Mouse (Mus musculus): ENCODE results near the gene Vmn2r21.
"Not testable (repeated sequence)": the region's sequence is repeated elsewhere in the genome, so short reads cannot be mapped to it uniquely, and the experiment has no call there.

GRCm38 (mm10) chr6:123533306-123533705 lies at the start of gene Vmn2r21:
- not testable (repeated sequence) for TF ChIP-seq ELF1 (IDR thresholded peaks at IDR 0.05; ENCODE audit: low read depth, low read length); CTCF (IDR thresholded peaks at IDR 0.05 in 2 of 3, conservative IDR thresholded peaks at IDR 0.05 in 1 of 3; ENCODE audit: control insufficient read depth in 1 of 3, insufficient read depth in 1 of 3, low read depth in 2 of 3, low read length in 3 of 3, poor library complexity in 1 of 3, severe bottlenecking in 1 of 3); POLR2A (IDR thresholded peaks at IDR 0.05; ENCODE audit: control insufficient read depth in 1 of 2, insufficient read depth in 1 of 2, low read depth in 1 of 2, low read length in 2 of 2, poor library complexity in 1 of 2); CHD2 (IDR thresholded peaks at IDR 0.05; ENCODE audit: low read length); HCFC1 (IDR thresholded peaks at IDR 0.05; ENCODE audit: low read depth, low read length); BHLHE40 (IDR thresholded peaks at IDR 0.05; ENCODE audit: borderline replicate concordance, low read depth, low read length); E2F4 (IDR thresholded peaks at IDR 0.05; ENCODE audit: borderline replicate concordance, low read depth, low read length); SIN3A (IDR thresholded peaks at IDR 0.05; ENCODE audit: low read length); TBP (IDR thresholded peaks at IDR 0.05; ENCODE audit: low read depth, low read length); POLR2AphosphoS5 (IDR thresholded peaks at IDR 0.05; ENCODE audit: borderline replicate concordance, low read depth, low read length)

Data from MEL (cell line).